Mouse (Mus musculus): Measurements from ENCODE around the gene Zkscan5.
"Not testable (repeated sequence)": the region's sequence is repeated elsewhere in the genome, so short reads cannot be mapped to it uniquely, and the experiment has no call there.

The Zkscan5 gene

DNA sequence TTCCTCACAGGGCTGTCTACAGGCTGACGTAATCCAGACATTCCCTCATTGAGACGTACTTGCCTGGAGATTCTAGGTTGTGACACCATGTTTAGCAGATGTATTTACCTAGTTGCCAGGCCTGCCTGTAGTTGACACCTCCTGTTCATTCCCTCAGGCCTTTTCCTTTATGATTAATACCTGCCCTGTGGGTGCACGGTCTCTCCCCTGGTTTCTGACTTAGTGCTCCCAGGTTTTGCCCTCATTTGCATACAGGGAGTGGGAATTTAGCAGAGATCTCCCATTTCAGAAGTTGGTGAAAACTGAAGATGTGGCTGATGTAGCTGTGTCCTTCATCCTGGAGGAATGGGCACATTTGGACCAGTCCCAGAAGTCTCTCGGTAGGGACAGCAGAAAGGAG, 7.9 kb downstream of the Zkscan5 start:
- no peak for DNase-seq (ENCODE audit: low read depth in 1 of 2, low spot score in 2 of 2)

- DNase-seq (ENCODE audit: low read depth in 1 of 2, low spot score in 2 of 2): no peak
These were observed 9.1 kb downstream of the Zkscan5 start for GRCm38 (mm10) chr5:145213505-145213904.

DNA sequence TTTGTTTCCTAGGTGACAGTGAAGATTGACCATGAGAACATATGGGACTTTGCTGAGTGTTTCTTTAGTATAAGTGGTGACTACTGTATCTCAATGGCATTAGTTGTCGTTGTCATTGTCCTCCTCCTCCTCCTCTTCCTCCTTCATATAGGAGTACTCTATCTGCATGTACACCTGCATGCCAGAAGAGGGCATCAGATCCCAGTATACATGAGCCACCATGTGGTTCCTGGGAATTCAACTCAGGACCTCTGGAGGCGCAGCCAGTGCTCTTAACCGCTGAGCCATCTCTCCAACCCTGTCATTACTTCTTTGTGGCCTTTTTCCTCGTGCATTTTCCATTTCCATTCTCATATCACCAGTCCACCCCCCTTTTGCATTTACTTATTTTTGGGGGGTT, 10.3 kb downstream of the Zkscan5 start:
- DNase-seq (ENCODE audit: low read depth in 1 of 2, low spot score in 2 of 2): no peak

DNA sequence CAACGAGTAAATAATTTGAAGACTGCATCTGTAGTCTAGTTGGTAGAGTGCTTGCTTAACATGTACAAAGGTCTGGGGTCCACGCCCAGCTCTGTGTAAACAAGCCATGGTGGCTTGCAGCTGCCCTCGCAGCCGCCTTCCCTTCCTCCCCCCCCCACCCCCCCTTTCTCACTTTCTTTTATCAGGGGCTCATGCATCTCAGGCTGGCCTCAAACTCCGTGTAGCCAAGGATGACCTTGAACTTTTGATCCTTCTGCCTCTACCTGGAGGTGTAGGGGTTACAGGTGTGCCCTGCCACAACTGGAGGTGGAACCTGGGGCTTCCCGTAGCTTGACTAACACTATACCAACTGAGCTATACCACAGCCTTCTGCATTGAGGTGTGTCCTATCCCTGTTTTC, 13.4 kb downstream of the Zkscan5 start:
- no peak for DNase-seq (ENCODE audit: low read depth in 1 of 2, low spot score in 2 of 2)

GRCm38 (mm10) chr5:145218206-145218605, 13.8 kb downstream of the Zkscan5 start:
- no peak for DNase-seq (ENCODE audit: low read depth in 1 of 2, low spot score in 2 of 2)

- no peak for DNase-seq (ENCODE audit: low read depth in 1 of 2, low spot score in 2 of 2)
These were observed 14.3 kb downstream of the Zkscan5 start for GRCm38 (mm10) chr5:145218671-145219070.

- no peak for DNase-seq (ENCODE audit: low read depth in 1 of 2, low spot score in 2 of 2)
These were observed 15.6 kb downstream of the Zkscan5 start for GRCm38 (mm10) chr5:145219981-145220380.

GRCm38 (mm10) chr5:145222840-145223239, 18.5 kb downstream of the Zkscan5 start:
- no peak for DNase-seq (ENCODE audit: low read depth in 1 of 2, low spot score in 2 of 2)

DNA sequence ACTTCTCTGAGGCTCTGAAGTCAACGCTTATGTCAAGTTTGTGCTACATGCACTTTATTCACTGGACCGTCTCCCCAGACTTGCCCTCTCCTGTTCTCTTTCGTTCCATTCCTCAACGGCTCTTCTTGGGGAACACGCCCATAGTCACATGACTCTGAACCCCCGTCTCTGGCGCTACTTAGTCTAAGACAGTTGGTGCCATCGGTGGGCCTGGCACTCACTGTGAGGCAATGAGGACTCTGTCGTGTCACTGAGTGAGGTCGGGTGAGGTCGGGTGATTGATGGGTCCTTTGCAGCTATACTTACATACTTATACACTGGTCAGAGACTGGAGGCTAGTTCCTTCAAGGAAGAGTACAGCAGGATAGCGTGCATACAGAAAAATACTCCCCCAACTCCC, 19.0 kb downstream of the Zkscan5 start:
- no peak for DNase-seq (ENCODE audit: low read depth in 1 of 2, low spot score in 2 of 2)

DNA sequence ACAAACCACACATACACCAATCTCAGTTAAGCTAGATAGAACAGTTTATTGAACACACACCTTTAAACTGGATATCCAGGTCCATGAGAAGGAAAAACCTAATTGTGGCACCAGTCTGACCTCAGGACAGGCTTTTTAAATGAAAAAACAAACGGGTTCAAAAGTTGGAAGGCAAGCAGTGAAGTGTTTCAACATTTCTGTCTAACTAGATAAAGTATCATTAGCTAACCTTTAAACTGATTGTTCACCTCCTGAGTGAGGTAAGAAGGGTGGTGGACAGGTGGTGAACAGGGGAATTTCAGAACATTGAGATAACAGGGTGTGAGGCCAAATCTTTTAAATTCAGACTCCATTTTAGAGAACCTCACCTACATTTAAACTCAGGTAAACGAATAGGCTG, 22.1 kb downstream of the Zkscan5 start:
- DNase-seq (ENCODE audit: low read depth in 1 of 2, low spot score in 2 of 2): no peak

GRCm38 (mm10) chr5:145229283-145229682, 24.9 kb downstream of the Zkscan5 start:
- not testable (repeated sequence) for DNase-seq (ENCODE audit: low read depth in 1 of 2, low spot score in 2 of 2)

DNA sequence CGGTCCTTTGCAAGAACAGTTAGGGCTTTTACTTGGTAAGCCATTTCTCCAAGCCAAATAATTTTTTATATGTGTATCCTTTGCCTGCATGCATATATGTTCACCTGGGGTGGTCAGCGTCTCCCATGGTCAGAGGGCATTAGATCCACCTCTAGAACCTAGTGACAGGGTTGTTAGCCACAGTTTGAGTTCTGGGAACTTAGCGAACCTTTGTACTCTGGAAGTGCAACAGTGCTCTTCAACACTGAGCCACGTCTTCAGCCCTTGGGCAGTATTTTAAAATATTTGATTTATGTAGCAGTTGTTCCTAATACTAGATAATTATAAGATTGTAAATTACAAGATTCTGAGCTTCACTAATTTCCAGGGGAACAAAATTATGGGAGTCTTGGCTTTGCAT, 26.3 kb downstream of the Zkscan5 start:
- no peak for DNase-seq (ENCODE audit: low read depth in 1 of 2, low spot score in 2 of 2)

DNA sequence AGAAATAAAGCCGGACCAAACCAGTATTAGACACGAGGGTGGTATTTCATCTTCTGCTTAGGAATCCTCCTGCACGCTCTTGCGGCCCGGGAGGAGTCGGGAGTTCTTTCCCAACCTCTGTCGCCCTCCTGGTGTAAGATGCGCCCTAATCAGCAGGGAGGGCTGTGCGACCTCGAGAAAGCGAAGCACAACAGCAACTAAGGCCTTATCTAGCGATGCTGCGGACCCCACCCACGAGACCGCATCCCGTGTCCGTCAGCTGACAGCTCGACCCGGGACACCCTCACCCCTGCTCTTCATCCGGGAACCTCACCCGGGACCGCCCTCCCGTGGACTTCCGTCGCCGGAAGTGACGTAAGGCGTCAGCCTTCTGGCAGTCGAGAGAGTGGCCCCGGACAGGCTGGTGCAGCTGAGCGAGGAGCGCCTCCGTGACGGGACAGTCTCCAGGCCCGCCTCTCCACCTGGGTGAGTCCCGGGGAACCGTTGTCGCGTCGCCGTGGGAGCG, 27.1 kb downstream of the Zkscan5 start, which contains the start of gene Zfp655:
Gene Zfp655, plus strand, starts transcription at position 349 of the 505 bp plus-strand sequence.
- DNase-seq (ENCODE audit: low read depth in 1 of 2, low spot score in 2 of 2): peak; percentile 94 to 98

DNA sequence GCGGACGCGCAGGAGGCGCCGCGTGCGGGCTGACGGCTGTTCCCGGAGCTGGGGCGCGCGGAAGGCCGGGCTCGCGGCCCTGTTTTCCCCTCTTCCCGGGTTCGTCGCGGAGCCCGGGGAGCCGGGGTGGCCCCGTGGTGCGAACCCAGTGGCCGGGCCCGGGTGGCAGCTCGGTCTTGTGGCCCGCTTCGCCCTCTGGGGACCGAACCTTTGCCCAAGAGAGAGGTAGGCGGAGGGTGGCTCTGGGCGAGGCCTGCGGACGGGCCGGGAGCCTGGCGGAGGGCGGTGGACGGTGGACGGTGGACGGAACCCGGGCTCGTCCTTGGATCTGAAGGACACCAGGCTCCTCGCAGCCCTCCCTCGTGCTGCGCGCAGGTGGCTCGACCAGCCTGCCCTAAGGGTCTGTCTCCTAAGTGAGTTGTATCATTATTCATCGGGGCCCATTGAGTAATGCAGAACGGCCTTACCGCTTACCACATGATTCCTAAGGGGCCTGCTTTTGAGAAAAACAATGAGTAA, 27.6 kb downstream of the Zkscan5 start:
- no peak for DNase-seq (ENCODE audit: low read depth in 1 of 2, low spot score in 2 of 2)

GRCm38 (mm10) chr5:145234636-145235035, 30.3 kb downstream of the Zkscan5 start:
- no peak for DNase-seq (ENCODE audit: low read depth in 1 of 2, low spot score in 2 of 2)

DNA sequence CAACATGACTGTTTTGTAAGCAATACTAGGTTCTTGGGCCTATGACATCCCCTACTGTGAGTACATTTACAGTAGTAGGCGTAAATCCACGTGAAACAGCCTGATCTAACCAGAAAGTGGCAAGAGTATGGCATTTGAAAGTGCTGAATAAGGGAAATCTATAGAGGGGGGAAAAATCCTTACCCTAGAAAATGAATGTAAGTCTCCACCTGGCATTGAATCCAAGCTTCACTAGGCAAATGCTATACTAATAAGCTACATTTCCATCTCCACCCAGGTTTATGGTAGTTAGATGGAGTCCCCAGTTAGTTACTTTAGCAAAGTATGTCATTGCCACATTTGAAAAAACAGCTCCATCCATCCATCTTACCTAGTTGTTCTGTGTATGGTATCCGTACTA, 45.2 kb downstream of the Zkscan5 start:
- DNase-seq (ENCODE audit: low read depth in 1 of 2, low spot score in 2 of 2): no peak
